Mouse (Mus musculus): Measurements from ENCODE around the gene Ndufs7.

Ndufs7 gene

DNA sequence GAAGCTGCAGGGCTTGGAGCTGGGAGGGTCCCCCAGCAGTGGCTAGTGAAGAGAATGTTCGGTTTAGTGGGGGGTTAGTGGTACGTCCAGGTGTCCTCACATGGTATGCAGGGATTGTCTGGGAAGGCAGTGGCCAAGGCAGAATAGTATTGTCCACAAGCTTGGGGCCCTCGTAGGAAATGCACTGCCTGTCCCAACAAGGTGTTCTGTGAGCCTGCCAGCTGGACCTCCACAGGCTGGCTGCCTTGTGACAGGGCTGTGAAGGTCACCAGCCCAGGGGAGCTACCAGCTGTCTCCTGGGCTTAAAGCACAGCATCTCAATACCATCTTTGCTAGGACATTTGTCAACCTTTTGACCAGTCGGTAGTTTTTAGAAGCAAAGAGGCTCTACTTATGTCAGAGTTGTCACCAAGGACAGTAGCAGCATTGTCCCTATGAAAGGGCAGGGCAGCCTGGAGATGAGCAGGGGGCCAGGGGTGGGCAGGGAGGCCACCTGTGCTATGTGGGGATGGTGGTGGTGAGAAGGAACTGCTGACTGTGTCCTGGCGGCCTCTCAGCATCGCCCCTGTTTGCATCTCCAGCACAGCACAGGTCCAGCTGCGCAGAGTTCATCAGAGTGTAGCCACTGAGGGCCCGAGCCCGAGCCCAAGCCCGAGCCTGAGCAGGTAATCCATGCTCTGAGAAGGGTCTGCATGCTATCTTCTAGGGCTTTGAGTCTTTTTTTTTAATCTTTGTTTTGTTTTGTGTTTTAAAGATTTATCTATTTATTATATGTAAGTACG is 3.8 kb downstream of the Ndufs7 start:
- POLR2A ChIA-PET, result interaction anchor here in 3 of 4 experiments (0.8 to 4.0 kb wide), 5 partner anchors 8 to 423 kb away, joined by 3 to 39 read pairs (median 4); partner anchors contain the start of genes Dazap1 (in 2 of the 3), Gamt (in 2 of the 3) and Rps15 (in 1 of the 3)
- CTCF ChIA-PET, result no interaction called here

DNA sequence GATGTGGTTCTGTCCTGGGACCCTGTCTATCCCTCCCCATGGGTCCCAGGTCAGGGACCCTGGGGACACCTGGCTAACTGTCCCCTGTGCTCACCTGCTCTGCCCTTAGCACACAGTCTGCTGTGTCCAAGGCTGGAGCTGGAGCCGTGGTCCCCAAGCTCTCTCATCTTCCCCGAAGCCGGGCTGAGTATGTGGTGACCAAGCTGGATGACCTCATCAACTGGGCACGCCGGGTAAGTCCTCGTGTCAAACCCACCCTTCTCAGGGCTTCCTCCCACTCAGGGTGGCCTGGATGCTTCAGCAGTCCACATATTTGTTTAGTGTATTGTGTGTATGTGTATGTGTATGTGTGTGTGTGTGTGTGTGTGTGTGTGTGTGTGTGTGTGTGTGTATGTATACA is 4.6 kb downstream of the Ndufs7 start:
- CTCF ChIA-PET, result interaction anchor here in 1 of 4 experiments (1.2 kb wide), 1 partner anchor 78 kb away, joined by 4 read pairs; no protein-coding TSS in a partner anchor
- POLR2A ChIA-PET, result interaction anchor here in 2 of 4 experiments (0.8 to 2.6 kb wide), 2 partner anchors 8 to 86 kb away, joined by 5 to 11 read pairs; partner anchors contain the start of genes Dazap1 (in 1 of the 2) and Gamt (in 1 of the 2)

DNA sequence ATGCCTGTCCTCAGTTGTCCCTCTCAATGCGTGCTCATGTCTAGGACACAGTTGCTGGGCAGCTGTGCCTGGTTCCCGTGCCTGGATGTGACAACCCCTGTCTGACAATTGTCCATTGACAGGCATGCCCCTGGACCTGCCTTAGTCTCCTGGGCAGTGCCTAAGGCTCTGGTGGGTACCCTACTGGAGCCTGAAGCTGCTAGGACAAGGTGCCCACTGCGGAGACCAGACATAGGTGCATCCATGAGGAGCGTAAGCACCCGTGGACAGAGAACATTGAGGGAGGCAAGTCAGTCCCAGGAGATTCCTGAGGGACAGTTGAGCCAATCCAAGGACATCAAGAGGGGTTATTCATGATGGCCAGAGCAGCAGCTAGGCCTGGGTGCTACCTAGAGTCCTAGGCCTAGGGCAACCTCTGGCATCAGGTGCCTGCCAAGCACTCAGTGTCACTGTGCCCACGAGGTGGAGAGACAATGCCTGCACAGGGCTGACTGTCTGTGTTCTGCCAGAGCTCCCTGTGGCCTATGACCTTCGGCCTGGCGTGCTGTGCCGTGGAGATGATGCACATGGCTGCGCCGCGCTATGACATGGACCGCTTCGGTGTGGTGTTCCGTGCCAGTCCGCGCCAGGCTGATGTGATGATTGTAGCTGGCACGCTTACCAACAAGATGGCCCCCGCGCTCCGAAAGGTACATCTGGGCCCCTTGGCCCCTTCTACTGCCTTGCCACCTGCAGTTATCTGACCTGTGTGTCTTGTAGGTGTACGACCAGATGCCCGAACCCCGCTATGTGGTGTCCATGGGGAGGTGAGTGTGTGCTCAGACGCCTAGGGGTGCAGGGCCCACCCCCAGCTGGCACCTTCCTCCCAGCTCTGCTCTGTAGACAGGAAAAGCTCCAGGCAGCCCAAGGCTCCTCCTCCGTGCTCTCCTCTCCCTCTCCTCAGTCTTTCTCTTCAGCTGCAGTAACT is 5.7 kb downstream of the Ndufs7 start:
- ChIA-PET CTCF (interaction anchor here in 3 of 4 experiments (0.6 to 2.1 kb wide), 6 partner anchors 20 to 174 kb away, joined by 3 to 5 read pairs (median 4); partner anchors contain the start of gene Mum1 (in 2 of the 3)), POLR2A (interaction anchor here in 3 of 4 experiments (0.5 to 3.2 kb wide), 13 partner anchors 12 to 422 kb away, joined by 3 to 13 read pairs (median 4); partner anchors contain the start of genes Mum1 (in 1 of the 3), Rps15 (in 1 of the 3) and Tmem259 (in 1 of the 3))

DNA sequence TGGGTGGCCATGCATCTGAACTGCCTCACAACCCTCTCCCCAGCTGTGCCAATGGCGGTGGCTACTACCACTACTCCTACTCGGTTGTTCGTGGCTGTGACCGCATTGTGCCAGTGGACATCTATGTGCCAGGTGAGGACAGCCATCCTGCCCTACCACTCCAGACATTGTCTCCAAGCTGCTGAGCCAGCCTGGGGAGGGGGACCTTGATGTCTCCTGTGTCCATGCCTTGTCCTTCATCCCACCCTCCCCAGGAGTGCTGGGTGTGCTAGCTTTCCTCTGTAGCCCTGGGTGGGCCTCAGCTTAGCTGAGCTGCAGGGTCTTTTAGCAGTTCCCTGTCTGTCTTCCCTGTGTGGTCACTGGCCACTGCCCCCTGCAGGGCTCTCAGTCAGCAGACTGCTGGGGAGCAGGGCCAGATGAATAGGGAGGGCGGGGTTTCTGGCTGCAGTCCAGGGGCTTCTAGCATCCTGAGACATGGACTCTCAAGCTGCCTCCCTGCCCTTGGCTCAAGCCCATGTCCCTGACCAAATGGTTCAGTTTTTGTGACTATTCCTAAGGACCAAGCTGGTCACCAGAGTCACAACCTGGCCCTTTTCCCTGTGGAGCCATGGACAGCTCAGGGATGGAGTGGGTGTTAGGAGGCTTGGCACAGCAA is 7.1 kb downstream of the Ndufs7 start:
- POLR2A ChIA-PET, result interaction anchor here in 3 of 4 experiments (0.5 to 12.5 kb wide), 13 partner anchors 10 to 402 kb away, joined by 3 to 169 read pairs (median 4); partner anchors contain the start of genes Rps15 (in 2 of the 3), Apc2 (in 1 of the 3), Mum1 (in 1 of the 3) and Ptbp1 (in 1 of the 3)
- CTCF ChIA-PET, result interaction anchor here in 3 of 4 experiments (0.6 to 2.1 kb wide), 7 partner anchors 9 to 108 kb away, joined by 3 to 5 read pairs (median 4); partner anchors contain the start of genes Midn (in 1 of the 3) and Mum1 (in 1 of the 3)

DNA sequence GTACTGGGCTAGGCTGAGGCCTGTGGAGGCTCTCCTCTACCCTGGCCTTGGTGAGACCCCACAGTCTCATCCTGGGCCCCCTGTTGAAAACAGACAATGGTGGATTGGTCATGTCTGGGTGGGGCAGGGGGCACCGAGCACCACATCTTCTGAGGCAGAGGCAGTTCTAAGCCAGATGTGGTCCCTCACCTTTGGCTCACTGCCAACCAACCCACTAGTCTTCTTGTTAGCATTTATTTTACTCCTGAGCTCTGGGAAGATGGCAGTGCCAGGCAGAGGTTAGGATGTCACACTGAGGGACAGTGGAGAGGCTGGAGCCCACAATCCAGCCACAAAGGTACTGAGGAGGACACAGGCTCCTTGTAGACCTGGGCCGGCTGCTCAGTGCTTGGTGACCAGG is 9.0 kb downstream of the Ndufs7 start:
- POLR2A ChIA-PET, result interaction anchor here in 2 of 4 experiments (0.6 to 12.5 kb wide), 11 partner anchors 8 to 575 kb away, joined by 3 to 169 read pairs (median 3); partner anchors contain the start of genes Rps15 (in 2 of the 2), Apc2 (in 1 of the 2) and Ndufs7 (in 1 of the 2)
- CTCF ChIA-PET, result interaction anchor here in 1 of 4 experiments (0.6 kb wide), 1 partner anchor 32 kb away, joined by 5 read pairs; the partner anchor contains the start of gene Mum1

DNA sequence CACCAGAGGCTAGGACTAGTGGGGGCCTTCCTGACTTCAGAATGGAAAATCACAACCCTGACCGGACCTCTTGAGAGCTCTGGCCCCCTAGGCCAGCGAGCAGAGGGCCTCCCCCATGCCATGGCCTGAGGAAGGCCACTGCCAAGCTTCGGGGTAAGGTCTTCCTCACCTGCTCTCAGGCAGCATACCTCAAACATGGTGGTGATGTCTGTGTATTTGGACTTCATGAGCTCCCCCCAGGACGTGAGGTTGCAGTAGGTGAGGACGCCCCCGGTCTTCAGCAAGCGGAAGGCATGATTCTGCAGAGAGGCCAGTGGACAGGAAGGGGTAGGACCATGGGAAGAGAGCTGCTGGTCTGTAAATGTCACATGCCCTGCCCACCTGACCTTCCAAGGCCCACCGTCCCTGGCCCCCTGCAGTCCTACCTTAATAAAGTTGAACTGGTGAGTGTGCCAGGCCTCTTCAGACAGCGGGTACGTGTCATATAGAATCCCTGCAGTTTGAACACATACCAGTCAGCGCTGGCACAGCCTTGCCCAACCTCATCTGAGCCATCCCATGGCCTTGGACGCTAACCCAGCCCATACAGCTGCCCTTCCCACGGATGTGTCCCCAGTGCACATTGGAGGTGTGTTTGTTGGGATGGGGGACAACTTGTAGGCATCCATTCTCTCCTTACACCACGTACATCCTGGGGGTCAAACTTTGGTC is 10.0 kb downstream of the Ndufs7 start:
- ChIA-PET POLR2A (interaction anchor here in 3 of 4 experiments (0.5 to 12.5 kb wide), 17 partner anchors 9 to 91 kb away, joined by 3 to 169 read pairs (median 4); partner anchors contain the start of genes Apc2 (in 2 of the 3), Ndufs7 (in 2 of the 3), Rps15 (in 2 of the 3) and Pcsk4 (in 1 of the 3)), CTCF (interaction anchor here in 1 of 4 experiments (0.5 to 1.2 kb wide), 2 partner anchors 93 to 293 kb away, joined by 3 read pairs; no protein-coding TSS in a partner anchor)

DNA sequence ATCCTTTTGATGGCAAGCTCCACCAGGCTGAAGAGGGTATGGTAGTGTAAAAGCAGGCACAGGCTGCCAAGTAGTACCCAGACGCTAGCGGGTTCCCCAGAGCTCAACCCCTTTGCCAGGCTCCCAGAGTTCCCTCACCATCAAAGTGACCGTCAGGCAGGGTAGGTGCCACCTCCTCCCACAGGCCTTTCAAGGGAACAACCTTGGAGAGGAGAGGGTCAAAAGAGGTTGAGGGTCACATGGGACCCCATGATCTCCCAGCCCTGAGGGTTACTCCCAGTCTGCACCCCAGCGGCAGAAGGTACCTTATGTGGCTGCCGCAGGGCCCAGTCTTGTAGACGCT is 10.5 kb downstream of the Ndufs7 start:
- POLR2A ChIA-PET, result interaction anchor here in 3 of 4 experiments (0.5 to 12.5 kb wide), 18 partner anchors 9 to 405 kb away, joined by 3 to 169 read pairs (median 4); partner anchors contain the start of genes Apc2 (in 2 of the 3), Ndufs7 (in 2 of the 3), Rps15 (in 2 of the 3) and Pcsk4 (in 1 of the 3)
- CTCF ChIA-PET, result interaction anchor here in 1 of 4 experiments (1.2 kb wide), 1 partner anchor 92 kb away, joined by 3 read pairs; no protein-coding TSS in a partner anchor

DNA sequence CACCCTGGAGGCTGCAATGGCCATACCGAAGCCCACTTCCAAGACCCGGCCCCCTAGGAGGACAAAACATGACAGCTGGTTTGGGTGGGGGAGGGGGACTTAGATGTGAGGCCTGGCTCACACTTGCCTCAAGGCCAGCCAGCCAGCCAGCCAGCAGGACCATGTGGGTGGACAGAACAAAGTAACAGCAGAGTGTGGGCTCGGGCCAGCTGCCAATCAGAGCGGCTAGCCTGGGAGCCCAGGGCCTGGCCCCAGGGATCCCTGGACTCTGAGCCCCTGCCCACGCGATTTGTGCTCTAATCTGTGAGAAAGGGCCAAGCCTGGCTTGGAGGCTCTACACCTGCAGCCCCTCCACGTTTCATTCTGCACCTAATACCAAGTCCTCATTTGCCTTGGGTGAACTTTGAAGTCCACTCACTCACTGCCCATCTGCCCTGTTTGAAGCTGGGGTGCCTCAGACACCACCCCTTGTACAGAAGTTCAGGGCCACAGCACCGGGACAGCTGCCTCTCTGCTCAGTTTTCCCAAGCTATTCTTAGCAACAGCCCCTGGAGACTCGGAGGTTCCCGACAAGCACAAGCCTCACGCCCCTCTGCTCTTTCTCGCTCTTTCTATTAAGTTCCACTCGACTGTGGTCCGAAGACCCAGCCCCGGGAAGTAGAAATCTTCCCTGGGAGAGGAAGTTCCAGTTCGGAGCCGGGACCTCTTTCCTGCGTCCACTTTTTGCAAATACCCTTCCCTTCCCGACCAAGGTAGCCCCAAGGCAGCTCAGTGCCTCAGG is 11.1 kb downstream of the Ndufs7 start:
- ChIA-PET POLR2A (interaction anchor here in 3 of 4 experiments (0.6 to 12.5 kb wide), 46 partner anchors 8 to 646 kb away, joined by 3 to 169 read pairs (median 5); partner anchors contain the start of genes Mum1 (in 3 of the 3), Rps15 (in 3 of the 3), Apc2 (in 2 of the 3) and Ndufs7 (in 2 of the 3)), CTCF (interaction anchor here in 3 of 4 experiments (0.6 to 2.6 kb wide), 14 partner anchors 9 to 448 kb away, joined by 3 to 14 read pairs (median 3); partner anchors contain the start of genes Adamtsl5 (in 1 of the 3), Cbarp (in 1 of the 3) and Ndufs7 (in 1 of the 3))

DNA sequence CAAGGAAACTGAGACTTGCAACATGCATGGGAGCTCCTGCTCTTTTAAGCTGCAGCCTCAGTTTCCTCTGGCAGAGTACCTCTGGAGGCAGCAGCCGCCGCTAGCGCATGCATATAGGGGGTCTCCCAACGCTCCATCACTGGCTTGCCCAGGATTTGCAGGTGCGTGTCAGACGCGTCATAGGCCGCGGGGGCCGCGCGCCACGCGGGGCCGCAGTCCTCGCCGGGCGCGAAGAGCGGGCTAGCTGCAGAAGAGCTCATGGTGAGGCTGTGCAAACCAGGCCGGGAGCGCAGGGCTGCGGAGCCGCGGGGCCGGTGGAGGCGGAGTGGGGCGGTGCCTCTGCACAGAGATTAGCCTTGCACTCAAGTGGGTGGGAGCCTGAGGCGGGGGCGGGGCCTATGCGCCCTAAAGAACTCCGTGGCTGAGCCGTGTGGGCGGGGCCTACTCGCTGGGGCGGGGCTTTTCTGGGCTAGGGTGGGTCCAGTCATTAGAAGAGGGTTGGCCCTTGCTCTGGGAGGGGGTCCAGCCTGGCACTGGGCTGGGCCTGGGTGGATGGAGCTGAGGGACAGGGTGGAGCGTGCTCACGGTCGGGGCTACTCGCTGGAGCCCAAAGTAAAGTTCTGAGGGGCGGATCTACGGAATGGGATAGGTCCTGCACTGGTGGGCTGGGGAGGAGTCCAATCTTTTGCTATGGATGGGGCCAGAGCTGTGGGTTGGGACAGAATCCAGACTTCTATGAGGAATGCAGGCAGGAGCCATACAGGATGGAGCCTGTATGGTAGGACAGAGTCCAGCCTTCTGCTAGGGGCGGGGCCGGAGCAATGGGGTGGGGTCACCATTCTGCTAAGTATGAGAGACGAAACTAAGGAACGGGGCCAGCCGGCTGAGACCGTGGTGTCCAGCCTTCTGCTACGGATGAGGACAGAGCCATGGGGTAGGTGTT is 12.0 kb downstream of the Ndufs7 start, which contains the start of the genes Gamt and Dazap1:
TSS of gene Gamt (minus strand) at position 371 of the 943 bp plus-strand sequence.
TSS of gene Dazap1 (plus strand) at position 845 of the 943 bp plus-strand sequence.
- CTCF ChIA-PET, result interaction anchor here (0.6 to 2.6 kb wide), 22 partner anchors 8 to 759 kb away, joined by 3 to 14 read pairs (median 3); partner anchors contain the start of genes Adamtsl5 (in 1 of the 4), Arid3a (in 1 of the 4), Cbarp (in 1 of the 4) and Mum1 (in 1 of the 4)
- POLR2A ChIA-PET, result interaction anchor here in 3 of 4 experiments (0.6 to 12.5 kb wide), 90 partner anchors 9 to 1867 kb away, joined by 3 to 169 read pairs (median 4); partner anchors contain the start of genes Mum1 (in 3 of the 3), Rps15 (in 3 of the 3), Apc2 (in 2 of the 3) and Cirbp (in 2 of the 3)

DNA sequence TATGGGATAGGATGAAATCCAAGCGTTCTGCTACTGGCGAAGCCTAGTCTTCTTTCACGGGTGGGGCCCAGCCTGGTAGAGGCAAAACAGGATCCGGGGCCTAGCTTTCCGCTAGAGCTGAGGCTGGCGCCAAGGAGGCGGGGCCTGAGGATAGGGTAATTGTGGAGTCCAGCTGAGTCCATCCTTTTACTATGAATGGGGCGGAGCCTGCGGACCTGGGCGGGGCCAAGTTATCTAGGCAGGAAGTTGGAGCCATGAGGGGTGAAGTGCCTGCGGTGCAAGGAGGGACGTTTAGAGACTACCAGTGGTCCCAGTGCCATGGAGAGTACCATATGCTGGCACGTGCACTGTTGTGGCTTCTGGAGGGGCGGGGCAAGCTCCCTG is 12.7 kb downstream of the Ndufs7 start:
- ChIA-PET POLR2A (interaction anchor here in 3 of 4 experiments (0.6 to 12.5 kb wide), 84 partner anchors 8 to 1867 kb away, joined by 3 to 169 read pairs (median 4); partner anchors contain the start of genes Rps15 (in 3 of the 3), Apc2 (in 2 of the 3), Cirbp (in 2 of the 3) and Mbd3 (in 2 of the 3)), CTCF (interaction anchor here in 3 of 4 experiments (0.6 to 2.6 kb wide), 16 partner anchors 31 to 759 kb away, joined by 3 to 14 read pairs (median 4); partner anchors contain the start of genes Adamtsl5 (in 1 of the 3), Arid3a (in 1 of the 3), Cbarp (in 1 of the 3) and Mum1 (in 1 of the 3))

DNA sequence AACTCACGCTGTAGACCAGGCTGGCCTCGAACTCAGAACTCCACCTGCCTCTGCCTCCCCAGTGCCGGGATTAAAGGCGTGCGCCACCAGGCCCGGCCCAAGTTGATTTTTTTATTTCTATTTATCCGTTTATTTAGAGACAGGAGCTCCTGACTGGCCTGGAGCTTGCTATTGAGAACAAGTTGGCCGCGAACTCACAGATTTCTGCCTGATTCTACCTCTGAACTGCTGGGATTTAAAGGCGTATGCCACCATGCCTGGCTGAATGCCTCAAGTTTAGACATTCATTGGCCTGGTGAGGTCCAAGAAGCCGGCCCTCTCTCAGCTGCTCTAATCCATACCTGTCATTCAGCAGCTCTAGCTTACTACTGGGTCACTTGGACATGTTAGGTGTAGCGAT is 13.2 kb downstream of the Ndufs7 start:
- ChIA-PET POLR2A (interaction anchor here in 3 of 4 experiments (0.6 to 12.5 kb wide), 63 partner anchors 9 to 667 kb away, joined by 3 to 169 read pairs (median 5); partner anchors contain the start of genes Rps15 (in 3 of the 3), Apc2 (in 2 of the 3), Mbd3 (in 2 of the 3) and Mum1 (in 2 of the 3)), CTCF (interaction anchor here in 3 of 4 experiments (0.6 to 2.6 kb wide), 10 partner anchors 30 to 345 kb away, joined by 3 to 18 read pairs (median 4); partner anchors contain the start of genes Mum1 (in 1 of the 3), Pcsk4 (in 1 of the 3), Reep6 (in 1 of the 3) and Rps15 (in 1 of the 3))

DNA sequence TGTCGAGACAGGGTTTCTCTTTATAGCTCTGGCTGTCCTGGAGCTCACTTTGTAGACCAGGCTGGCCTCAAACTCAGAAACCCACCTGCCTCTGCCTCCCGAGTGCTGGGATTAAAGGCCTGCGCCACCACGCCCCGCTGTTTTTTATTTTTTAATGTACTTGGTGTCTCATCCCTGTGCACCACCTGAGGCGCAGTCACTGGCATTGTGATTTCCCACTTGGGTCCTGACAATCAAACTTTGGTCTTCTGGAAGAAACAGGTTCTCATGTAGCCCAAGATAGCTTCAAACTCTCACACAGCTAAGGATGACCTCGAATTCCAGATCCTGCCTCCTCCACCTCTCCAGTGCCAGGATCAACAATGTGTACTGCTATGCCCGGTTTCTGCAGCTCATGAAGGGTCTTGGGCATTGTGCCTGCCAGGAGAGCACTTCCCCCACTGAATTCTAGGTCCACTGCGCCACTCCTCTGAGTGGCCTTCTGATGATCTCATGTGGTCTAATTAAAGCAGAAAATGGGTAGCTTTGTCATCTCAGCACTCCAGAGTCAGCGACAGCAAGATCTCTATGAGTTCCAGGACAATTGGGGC is 13.9 kb downstream of the Ndufs7 start:
- ChIA-PET CTCF (interaction anchor here in 1 of 4 experiments (0.7 kb wide), 1 partner anchor 344 kb away, joined by 3 read pairs; no protein-coding TSS in a partner anchor), POLR2A (interaction anchor here (0.6 to 12.5 kb wide), 25 partner anchors 8 to 413 kb away, joined by 3 to 169 read pairs (median 12); partner anchors contain the start of genes Apc2 (in 2 of the 4), Ndufs7 (in 2 of the 4), Rps15 (in 2 of the 4) and Med16 (in 1 of the 4))

All from embryonic stem cell, embryonic (primary cell).